Mouse (Mus musculus): ENCODE data around the gene Ankrd55. TPM values are rescaled to one million over a fixed set of nuclear protein-coding genes. Genes with fewer than 3 reads are reported as not detected.

Gene Ankrd55
- polyA plus RNA-seq, 1 experiment from 2014 or later: 0.49 TPM

GRCm38 (mm10) chr13:112348250-112348649 lies 60.0 kb downstream of the Ankrd55 start:
- WGBS: 95% methylated on average over 1 of the region's 1 CpGs
- no peak for DNase-seq (ENCODE audit: low spot score)
- Histone ChIP-seq H3K27ac (replicated peaks) (0 out of 2 replicates have a peak overlapping the region, but pooled peaks have one; percentile 81), H3K4me1 (peaks cover 47% of the 10 kb centered on the region), H3K27me3 (replicated peaks; ENCODE audit: low read depth, poor library complexity, severe bottlenecking) (no peaks in the 10 kb centered on the region), H3K9me3 (no peaks in the 10 kb centered on the region), H3K4me3 (no peak overlapping the region), H3K36me3 (replicated peaks) (no peaks in the 10 kb centered on the region)

- H3K27me3 ChIP-seq (replicated peaks; ENCODE audit: low read depth, poor library complexity, severe bottlenecking): no peaks in the 10 kb centered on the region
- H3K4me1 ChIP-seq: peaks cover 53% of the 10 kb centered on the region
- H3K27ac ChIP-seq (replicated peaks): peak overlapping the region; percentile 30; the same call in 1 of the 2 replicates
- DNase-seq (ENCODE audit: low spot score): no peak
- no peak overlapping the region for H3K4me3 ChIP-seq
- 96% methylated on average over 14 of the region's 14 CpGs for WGBS
- H3K36me3 ChIP-seq (replicated peaks): no peaks in the 10 kb centered on the region
- H3K9me3 ChIP-seq: no peaks in the 10 kb centered on the region
Measured at GRCm38 (mm10) chr13:112348896-112349484, 60.7 kb downstream of the Ankrd55 start.

- no peak for DNase-seq (ENCODE audit: low spot score)
- Histone ChIP-seq H3K4me3 (no peak overlapping the region), H3K9me3 (no peaks in the 10 kb centered on the region), H3K27me3 (replicated peaks; ENCODE audit: low read depth, poor library complexity, severe bottlenecking) (no peaks in the 10 kb centered on the region), H3K27ac (replicated peaks) (peak overlapping the region; percentile 30; the same call in 1 of the 2 replicates), H3K36me3 (replicated peaks) (no peaks in the 10 kb centered on the region), H3K4me1 (peaks cover 53% of the 10 kb centered on the region)
- 90% methylated on average over 7 of the region's 7 CpGs for WGBS
Measured at GRCm38 (mm10) chr13:112349500-112349899, 61.2 kb downstream of the Ankrd55 start.

- no peak for DNase-seq (ENCODE audit: low spot score)
- no peaks in the 10 kb centered on the region for H3K9me3 ChIP-seq
- H3K27me3 ChIP-seq (replicated peaks; ENCODE audit: low read depth, poor library complexity, severe bottlenecking): no peaks in the 10 kb centered on the region
- no peak overlapping the region for H3K27ac ChIP-seq (replicated peaks)
- no peak overlapping the region for H3K4me3 ChIP-seq
- peaks cover 40% of the 10 kb centered on the region for H3K4me1 ChIP-seq
- H3K36me3 ChIP-seq (replicated peaks): no peaks in the 10 kb centered on the region
- WGBS: 77% methylated on average over 8 of the region's 8 CpGs
Measured at GRCm38 (mm10) chr13:112351943-112352342, 63.7 kb downstream of the Ankrd55 start.

GRCm38 (mm10) chr13:112354109-112354867 lies 66.0 kb downstream of the Ankrd55 start:
- Histone ChIP-seq H3K9me3 (no peaks in the 10 kb centered on the region), H3K36me3 (replicated peaks) (no peaks in the 10 kb centered on the region), H3K27me3 (replicated peaks; ENCODE audit: low read depth, poor library complexity, severe bottlenecking) (no peaks in the 10 kb centered on the region), H3K4me3 (no peak overlapping the region), H3K27ac (replicated peaks) (peak overlapping the region; percentile 74), H3K4me1 (peaks cover 26% of the 10 kb centered on the region)
- peak; percentile 27 for DNase-seq (ENCODE audit: low spot score)
- WGBS: 42% methylated on average over 6 of the region's 6 CpGs

- Histone ChIP-seq H3K4me1 (peaks cover 26% of the 10 kb centered on the region), H3K27ac (replicated peaks) (peak overlapping the region; percentile 74; the same call in 1 of the 2 replicates), H3K9me3 (no peaks in the 10 kb centered on the region), H3K36me3 (replicated peaks) (no peaks in the 10 kb centered on the region), H3K27me3 (replicated peaks; ENCODE audit: low read depth, poor library complexity, severe bottlenecking) (no peaks in the 10 kb centered on the region), H3K4me3 (no peak overlapping the region)
- 81% methylated on average over 10 of the region's 10 CpGs for WGBS
- no peak for DNase-seq (ENCODE audit: low spot score)
Measured at GRCm38 (mm10) chr13:112354958-112355357, 66.7 kb downstream of the Ankrd55 start.

GRCm38 (mm10) chr13:112355794-112356486 lies 67.7 kb downstream of the Ankrd55 start:
- Histone ChIP-seq H3K4me1 (peaks cover 26% of the 10 kb centered on the region), H3K36me3 (replicated peaks) (no peaks in the 10 kb centered on the region), H3K4me3 (no peak overlapping the region), H3K27ac (replicated peaks) (no peak overlapping the region), H3K27me3 (replicated peaks; ENCODE audit: low read depth, poor library complexity, severe bottlenecking) (no peaks in the 10 kb centered on the region), H3K9me3 (no peaks in the 10 kb centered on the region)
- no peak for DNase-seq (ENCODE audit: low spot score)
- 90% methylated on average over 20 of the region's 20 CpGs for WGBS

GRCm38 (mm10) chr13:112361575-112361974 lies 73.3 kb downstream of the Ankrd55 start:
- no peak for DNase-seq (ENCODE audit: low spot score)
- H3K36me3 ChIP-seq (replicated peaks): no peaks in the 10 kb centered on the region
- H3K4me3 ChIP-seq: no peak overlapping the region
- 89% methylated on average over 4 of the region's 4 CpGs for WGBS
- no peaks in the 10 kb centered on the region for H3K9me3 ChIP-seq
- peaks cover 7% of the 10 kb centered on the region; the same call in 1 of the 2 replicates for H3K4me1 ChIP-seq
- H3K27ac ChIP-seq (replicated peaks): no peak overlapping the region
- H3K27me3 ChIP-seq (replicated peaks; ENCODE audit: low read depth, poor library complexity, severe bottlenecking): no peaks in the 10 kb centered on the region

GRCm38 (mm10) chr13:112363218-112363617 lies 75.0 kb downstream of the Ankrd55 start:
- no peak overlapping the region for H3K4me3 ChIP-seq
- H3K27ac ChIP-seq (replicated peaks): no peak overlapping the region; the same call in 1 of the 2 replicates
- H3K36me3 ChIP-seq (replicated peaks): no peaks in the 10 kb centered on the region
- DNase-seq (ENCODE audit: low spot score): no peak
- H3K27me3 ChIP-seq (replicated peaks; ENCODE audit: low read depth, poor library complexity, severe bottlenecking): no peaks in the 10 kb centered on the region
- WGBS: 88% methylated on average over 10 of the region's 10 CpGs
- H3K9me3 ChIP-seq: no peaks in the 10 kb centered on the region
- H3K4me1 ChIP-seq: peaks cover 7% of the 10 kb centered on the region; the same call in 1 of the 2 replicates

GRCm38 (mm10) chr13:112363746-112364145 lies 75.5 kb downstream of the Ankrd55 start:
- Histone ChIP-seq H3K36me3 (replicated peaks) (no peaks in the 10 kb centered on the region), H3K4me1 (peaks cover 7% of the 10 kb centered on the region; the same call in 1 of the 2 replicates), H3K9me3 (no peaks in the 10 kb centered on the region), H3K27me3 (replicated peaks; ENCODE audit: low read depth, poor library complexity, severe bottlenecking) (no peaks in the 10 kb centered on the region), H3K4me3 (no peak overlapping the region), H3K27ac (replicated peaks) (no peak overlapping the region)
- 92% methylated on average over 3 of the region's 3 CpGs for WGBS
- DNase-seq (ENCODE audit: low spot score): no peak

- no peaks in the 10 kb centered on the region for H3K36me3 ChIP-seq (replicated peaks)
- H3K27me3 ChIP-seq (replicated peaks; ENCODE audit: low read depth, poor library complexity, severe bottlenecking): no peaks in the 10 kb centered on the region
- 93% methylated on average over 5 of the region's 5 CpGs for WGBS
- no peak overlapping the region for H3K4me3 ChIP-seq
- DNase-seq (ENCODE audit: low spot score): no peak
- H3K4me1 ChIP-seq: peaks cover 7% of the 10 kb centered on the region; the same call in 1 of the 2 replicates
- no peak overlapping the region for H3K27ac ChIP-seq (replicated peaks)
- H3K9me3 ChIP-seq: no peaks in the 10 kb centered on the region
Measured at GRCm38 (mm10) chr13:112364698-112365097, 76.4 kb downstream of the Ankrd55 start.

- no peak overlapping the region for H3K27ac ChIP-seq (replicated peaks)
- no peak for DNase-seq (ENCODE audit: low spot score)
- 82% methylated on average over 5 of the region's 5 CpGs for WGBS
- H3K27me3 ChIP-seq (replicated peaks; ENCODE audit: low read depth, poor library complexity, severe bottlenecking): no peaks in the 10 kb centered on the region
- H3K4me1 ChIP-seq: peaks cover 7% of the 10 kb centered on the region; the same call in 1 of the 2 replicates
- no peaks in the 10 kb centered on the region for H3K36me3 ChIP-seq (replicated peaks)
- H3K4me3 ChIP-seq: no peak overlapping the region
- no peaks in the 10 kb centered on the region for H3K9me3 ChIP-seq
Measured at GRCm38 (mm10) chr13:112365303-112365702, 77.1 kb downstream of the Ankrd55 start.

All from embryonic facial prominence, embryonic 10.5 days (tissue).